ENCODE assay signal across 34 mouse cellular contexts in the genomic region with DNA sequence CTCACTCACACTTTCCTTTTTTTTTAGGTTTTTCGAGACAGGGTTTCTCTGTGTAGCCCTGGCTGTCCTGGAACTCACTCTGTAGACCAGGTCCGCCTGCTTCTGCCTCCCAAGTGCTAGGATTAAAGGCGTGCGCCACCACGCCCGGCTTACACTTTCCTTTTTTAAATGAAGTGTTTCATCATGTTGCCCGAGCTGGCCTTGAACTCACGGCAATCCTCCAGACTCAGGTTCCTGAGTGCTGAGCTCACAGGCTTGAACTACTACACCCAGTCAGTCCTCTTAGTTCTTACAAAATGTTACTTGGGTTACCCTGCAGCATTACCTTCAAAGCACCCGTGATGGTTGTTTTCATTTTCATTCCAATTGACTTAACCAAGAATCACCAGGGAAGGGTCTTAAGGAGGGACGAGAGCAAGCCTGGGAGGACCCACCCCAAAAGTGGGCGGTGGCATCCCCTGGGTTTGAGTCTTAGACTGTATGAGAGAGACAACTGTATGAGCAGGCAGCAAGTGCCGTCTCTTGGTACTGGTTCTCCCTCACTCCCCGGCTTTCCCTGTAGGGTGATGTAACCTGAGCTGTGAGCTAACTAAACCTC. TPM values are rescaled to one million over a fixed set of nuclear protein-coding genes. Genes with fewer than 3 reads are reported as not detected.
DNase-seq lines count a peak whose midpoint lies in the region; TF ChIP-seq lines count a peak whose summit lies in the region.
"Had no signal": no experiment of that assay in that cellular context is flagged by ENCODE, and none has a peak within 500 bp of the region (broad histone marks: within the 10 kb centered on the region; RNA-seq: fewer than 3 reads in every experiment).

No protein-coding gene starts in this region.

- no peak overlapping the region for H3K9ac ChIP-seq in ES-E14 (ENCODE audit: insufficient read depth, low read depth, low read length, poor library complexity, severe bottlenecking)
- H3K9ac ChIP-seq: embryonic facial prominence, embryonic 13.5 days; heart, embryonic 12.5 days; hindbrain, embryonic 13.5 days; limb, embryonic 15.5 days; liver, embryonic 13.5 days; midbrain, embryonic 13.5 days; neural tube, embryonic 12.5 days had no signal

- peaks cover 13 to 15% of the 10 kb centered on the region in 2 experiments for H3K4me1 ChIP-seq in ES-E14 (ENCODE audit: control insufficient read depth in 2 of 2, insufficient read depth in 2 of 2, low read length in 2 of 2, poor library complexity in 1 of 2)
- H3K4me1 ChIP-seq in limb, embryonic 10.5 days = peaks cover 20% of the 10 kb centered on the region

- no peaks in the 10 kb centered on the region for H3K27me3 ChIP-seq in limb, embryonic 10.5 days (ENCODE audit: low read depth, poor library complexity, severe bottlenecking)
- H3K27me3 ChIP-seq: embryonic facial prominence, embryonic 13.5 days; heart, embryonic 12.5 days; hindbrain, embryonic 13.5 days; limb, embryonic 15.5 days; liver, embryonic 13.5 days; midbrain, embryonic 13.5 days; neural tube, embryonic 12.5 days had no signal

- no peaks in the 10 kb centered on the region for H3K9me3 ChIP-seq in ES-E14 (ENCODE audit: control insufficient read depth, insufficient read depth, low read depth, low read length)
- H3K9me3 ChIP-seq in limb, embryonic 10.5 days (replicated peaks) = no peaks in the 10 kb centered on the region
- H3K9me3 ChIP-seq: embryonic facial prominence, embryonic 13.5 days; forebrain, embryonic 10.5 days; heart, embryonic 12.5 days; hindbrain, embryonic 13.5 days; limb, embryonic 15.5 days; liver, embryonic 13.5 days; midbrain, embryonic 13.5 days; neural tube, embryonic 12.5 days had no signal

- peaks cover 31% of the 10 kb centered on the region for H3K36me3 ChIP-seq in ES-E14 (ENCODE audit: control insufficient read depth, insufficient read depth, low read length, poor library complexity, severe bottlenecking)
- peaks cover 55% of the 10 kb centered on the region for H3K36me3 ChIP-seq in limb, embryonic 10.5 days

- H3K27ac ChIP-seq in ES-E14 (ENCODE audit: insufficient read depth, low read depth, low read length, poor library complexity, severe bottlenecking) = peak overlapping the region; percentile 16; the same call in 1 of the 2 replicates
- no peak overlapping the region for H3K27ac ChIP-seq in limb, embryonic 10.5 days
- H3K27ac ChIP-seq: embryonic facial prominence, embryonic 13.5 days; forebrain, embryonic 10.5 days; hindbrain, embryonic 13.5 days; kidney, postnatal 0 days; limb, embryonic 15.5 days; liver, embryonic 13.5 days; macrophage; midbrain, embryonic 13.5 days; neural tube, embryonic 12.5 days; stomach, postnatal 0 days had no signal

- peak overlapping the region in 1 of 2 experiments; percentile 6; a peak in 1 of 4 replicates for H3K4me3 ChIP-seq in ES-E14 (ENCODE audit: insufficient read depth in 1 of 2, low read depth in 1 of 2, low read length in 2 of 2, poor library complexity in 1 of 2, severe bottlenecking in 1 of 2)
- H3K4me3 ChIP-seq in limb, embryonic 10.5 days = no peak overlapping the region
- H3K4me3 ChIP-seq: embryonic facial prominence, embryonic 13.5 days; forebrain, embryonic 10.5 days; heart, embryonic 12.5 days; hindbrain, embryonic 13.5 days; limb, embryonic 15.5 days; liver, embryonic 13.5 days; midbrain, embryonic 13.5 days; myocyte; neural tube, embryonic 12.5 days had no signal

- peak; percentile 63 to 84 for DNase-seq in adrenal gland, adult (ENCODE audit: inconsistent age in 2 of 2, low spot score in 1 of 2)
- no peak for DNase-seq in adrenal gland, postnatal 4 days (ENCODE audit: low spot score in 2 of 2)
- DNase-seq in ES-E14 (ENCODE audit: low read depth, low spot score) = peak; percentile 85
- peak; percentile 55 for DNase-seq in adrenal gland, adult 8-10 months
- DNase-seq in limb, embryonic 10.5 days (ENCODE audit: low spot score) = peak; percentile 28
- no peak for DNase-seq in layer of hippocampus, adult 8-10 months (ENCODE audit: low spot score in 2 of 2)
- no peak for DNase-seq in thymus, postnatal 10 days (ENCODE audit: low spot score in 2 of 2)
- DNase-seq: cerebellum, adult 18-20 months; cerebellum, postnatal 10 days; gastrocnemius, postnatal 10 days; heart, adult 18-20 months; heart, postnatal 4 days; kidney, adult 8-10 months; kidney, postnatal 4 days; layer of hippocampus, postnatal 36 days; left cerebral cortex, postnatal 4 days; liver, embryonic 13.5 days; lung, adult 18-20 months; right cerebral cortex, adult 18-20 months; right cerebral cortex, postnatal 4 days; thymus, postnatal 14 days had no signal

- WGBS in limb, embryonic 10.5 days = 85% methylated on average over 13 of the region's 13 CpGs

- in situ Hi-C loops in ES-E14 (cut with MboI; ENCODE audit: low sequenced_read_pairs in 2 of 2, unreplicated experiment in 2 of 2) = no loop called here

TF ChIP-seq in ES-E14, 5 proteins besides CTCF, POLR2A, EP300 and RAD21:
- no peak for TF ChIP-seq MAFK (IDR thresholded peaks at IDR 0.05; ENCODE audit: insufficient read depth, low read depth, low read length)
- TF ChIP-seq ZC3H11A (IDR thresholded peaks at IDR 0.05; ENCODE audit: borderline replicate concordance, low read depth, low read length) = no peak
- no peak for TF ChIP-seq CHD2 (IDR thresholded peaks at IDR 0.05; ENCODE audit: low read depth, low read length)
- no peak for TF ChIP-seq ZNF384 (IDR thresholded peaks at IDR 0.05; ENCODE audit: low read depth, low read length)
- TF ChIP-seq HCFC1 (IDR thresholded peaks at IDR 0.05; ENCODE audit: borderline replicate concordance, insufficient read depth, low read length) = no peak

RNA-seq across cellular contexts. Expression of a gene that starts 3.4 kb away (rescaled TPM):
- 10 to 100 TPM; 13.9 to 16.8 TPM for total RNA-seq in adrenal gland, postnatal 4 days (2021)
- 34.0 and 40.2 TPM in 2 replicates for total RNA-seq in ES-E14 (2012; rRNA removed)
- 10 to 100 TPM; 11.7 to 19.9 (median 15.6) TPM for total RNA-seq in adrenal gland, adult 8-10 months (2022)
- 35.3 and 38.2 TPM in 2 replicates for polyA plus RNA-seq in limb, embryonic 10.5 days (2016; fragmentation: Nextera tagmentation; extraction: Ambion mirVana)
- total RNA-seq in layer of hippocampus, adult 8-10 months (2022) = 10 to 100 TPM; 17.7 to 27.8 (median 21.1) TPM

RNA-seq across cellular contexts. Expression of a gene that starts 20.2 kb away (rescaled TPM):
- 1 to 10 TPM; 5.1 to 5.6 TPM for total RNA-seq in adrenal gland, postnatal 4 days (2021)
- total RNA-seq in ES-E14 (2012; rRNA removed) = 17.1 and 19.2 TPM in 2 replicates
- total RNA-seq in adrenal gland, adult 8-10 months (2022) = 1 to 10 TPM; 2.5 to 4.2 (median 3.6) TPM
- polyA plus RNA-seq in limb, embryonic 10.5 days (2016; fragmentation: Nextera tagmentation; extraction: Ambion mirVana) = 8.6 and 8.7 TPM in 2 replicates
- 1 to 10 TPM; 5.4 to 6.1 (median 5.7) TPM for total RNA-seq in layer of hippocampus, adult 8-10 months (2022)

RNA-seq across cellular contexts. Expression of a gene that starts 32.4 kb away (rescaled TPM):
- 100 to 1,000 TPM; 106 to 107 TPM for total RNA-seq in adrenal gland, postnatal 4 days (2021)
- 26.9 and 27.0 TPM in 2 replicates for total RNA-seq in ES-E14 (2012; rRNA removed)
- total RNA-seq in adrenal gland, adult 8-10 months (2022) = 10 to 100 TPM; 44.2 to 83.0 (median 65.5) TPM
- 75.4 and 89.8 TPM in 2 replicates for polyA plus RNA-seq in limb, embryonic 10.5 days (2016; fragmentation: Nextera tagmentation; extraction: Ambion mirVana)
- 100 to 1,000 TPM in 1 of 4 experiments, 10 to 100 TPM in 3; 72.5 to 101 (median 83.1) TPM for total RNA-seq in layer of hippocampus, adult 8-10 months (2022)

RNA-seq across cellular contexts. Expression of a gene that starts 32.8 kb away (rescaled TPM):
- 10 to 100 TPM; 15.5 to 23.5 TPM for total RNA-seq in adrenal gland, postnatal 4 days (2021)
- 9.8 and 18.4 TPM in 2 replicates for total RNA-seq in ES-E14 (2012; rRNA removed)
- 1 to 10 TPM; 6.1 to 9.9 (median 7.6) TPM for total RNA-seq in adrenal gland, adult 8-10 months (2022)
- polyA plus RNA-seq in limb, embryonic 10.5 days (2016; fragmentation: Nextera tagmentation; extraction: Ambion mirVana) = 0.11 and 0.15 TPM in 2 replicates
- total RNA-seq in layer of hippocampus, adult 8-10 months (2022) = 100 to 1,000 TPM; 144 to 177 (median 163) TPM
- total RNA-seq: heart, adult 18-20 months had no signal
- polyA plus RNA-seq: C2C12; heart, postnatal 0 days; macrophage; myocyte had no signal

RNA-seq across cellular contexts. Expression of a gene that starts 43.1 kb away (rescaled TPM):
- total RNA-seq in adrenal gland, postnatal 4 days (2021) = 100 to 1,000 TPM; 584 to 643 TPM
- total RNA-seq in ES-E14 (2012; rRNA removed) = 236 and 385 TPM in 2 replicates
- total RNA-seq in adrenal gland, adult 8-10 months (2022) = 100 to 1,000 TPM; 366 to 588 (median 484) TPM
- 1,161 and 1,186 TPM in 2 replicates for polyA plus RNA-seq in limb, embryonic 10.5 days (2016; fragmentation: Nextera tagmentation; extraction: Ambion mirVana)
- 100 to 1,000 TPM; 802 to 951 (median 835) TPM for total RNA-seq in layer of hippocampus, adult 8-10 months (2022)

Comparison
In these comparisons a context has a peak if more than half of its experiments do, and no peak if none do; other contexts are left out.
1. DNase-seq: peak in adrenal gland, adult (2 of 2), ES-E14 (single experiment), adrenal gland, adult 8-10 months (single experiment) and limb, embryonic 10.5 days (single experiment); none in adrenal gland, postnatal 4 days (0 of 2), layer of hippocampus, adult 8-10 months (0 of 2) and thymus, postnatal 10 days (0 of 2).